Mouse (Mus musculus) C2C12 (cell line): ENCODE results near the gene Jdp2.

Experiments
- CEBPB ChIP-seq: IDR thresholded peaks from one replicate; pipeline ENCODE4 v1.6.1; 2011; ENCODE audit warnings: low read depth, mild to moderate bottlenecking, control low read depth, moderate library complexity
- CTCF ChIP-seq: IDR thresholded peaks from one replicate; pipeline ENCODE4 v1.5.1; 2011; ENCODE audit not compliant: control insufficient read depth, insufficient read depth, insufficient read length
- MYOD1 ChIP-seq: IDR thresholded peaks from one replicate; pipeline ENCODE4 v1.6.1; 2011; ENCODE audit warnings: low read depth; ENCODE audit not compliant: control insufficient read depth, insufficient read length

DNA sequence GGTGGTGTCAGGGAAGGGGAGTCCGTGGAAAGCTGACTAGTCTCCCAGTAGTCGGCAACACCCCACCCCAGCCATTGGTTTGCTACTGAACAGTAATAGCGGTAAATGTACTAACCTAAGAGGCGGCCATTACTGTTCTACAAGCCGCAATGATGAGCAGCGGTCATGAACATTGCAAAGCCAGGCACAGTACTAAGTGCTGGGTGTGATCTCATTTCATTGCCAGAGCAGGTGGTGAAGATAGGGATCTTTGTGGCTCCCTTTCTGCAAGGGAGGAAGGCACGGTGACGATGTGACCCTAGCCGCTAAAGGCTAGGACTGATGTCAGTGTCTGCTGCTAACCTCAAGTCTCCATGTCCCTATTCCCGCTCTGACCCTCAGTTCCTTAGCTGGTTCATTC, 33.5 kb downstream of the Jdp2 start:
- TF ChIP-seq CTCF = no peak
- TF ChIP-seq CEBPB = no peak
- TF ChIP-seq MYOD1 = no peak
